Mouse (Mus musculus) heart, adult 2 months (tissue): ENCODE data around the gene Tmem60.

Experiments used
- EP300 ChIP-seq: fragments of 200-500 bp; IDR thresholded peaks from 2 replicates; pipeline ENCODE4 v1.6.1; 2011; ENCODE audit warnings: low read depth, low read length, control low read depth; ENCODE audit not compliant: insufficient read depth
- POLR2A ChIP-seq: fragments of 200-500 bp; IDR thresholded peaks from 2 replicates; pipeline ENCODE4 v1.6.1; 2011; ENCODE audit warnings: mild to moderate bottlenecking, low read depth, low read length, control low read depth; ENCODE audit not compliant: insufficient read depth

DNA sequence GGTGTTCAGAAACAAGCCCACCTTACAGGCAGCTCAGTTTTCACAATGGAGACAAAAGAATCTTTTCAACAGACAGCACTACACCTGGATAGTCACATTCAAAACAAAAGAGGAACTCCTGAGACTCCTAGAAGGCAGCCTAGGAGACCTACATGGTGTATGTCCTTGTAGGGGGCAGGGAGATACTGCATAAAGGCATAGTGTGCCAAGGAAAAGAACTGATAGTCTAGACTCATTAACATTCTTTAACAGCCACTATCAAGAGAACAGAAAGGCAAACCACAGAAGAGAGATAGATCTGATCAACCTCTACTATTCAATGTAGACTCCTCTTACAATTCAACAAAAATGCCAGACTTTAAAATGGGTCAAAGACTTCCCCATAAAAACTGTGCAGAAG lies 48.4 kb downstream of the Tmem60 start:
- TF ChIP-seq EP300, result no peak
- no peak for TF ChIP-seq POLR2A
